Mouse (Mus musculus): ENCODE data around the gene Usp6nl. TPM values are rescaled to one million over a fixed set of nuclear protein-coding genes. Genes with fewer than 3 reads are reported as not detected.

Gene Usp6nl
- total RNA-seq, 2 experiments from 2014 or later, result 6.3 to 6.7 TPM

DNA sequence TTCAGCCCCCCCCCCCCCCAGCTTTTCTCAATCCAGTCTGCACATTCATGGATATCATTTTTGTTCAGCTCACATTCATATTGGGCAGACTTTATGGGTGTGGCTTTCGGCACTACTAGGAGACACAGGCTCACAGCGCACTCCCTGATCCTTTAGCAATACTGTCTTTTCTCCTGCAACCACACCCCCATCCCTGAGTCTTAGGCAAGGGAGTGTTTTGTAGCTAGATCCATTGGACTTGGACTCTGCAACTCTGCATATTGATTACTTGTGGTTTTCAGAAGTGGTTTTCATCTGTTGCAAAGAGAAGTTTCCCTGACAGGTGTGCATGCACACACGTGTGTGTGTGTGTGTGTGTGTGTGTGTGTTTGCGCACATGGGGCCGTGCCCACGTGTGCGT is 41.5 kb downstream of the Usp6nl start:
- intact Hi-C loops (cut with DNase I), result no loop called here
- DNase-seq (ENCODE audit: low spot score), result no peak

DNA sequence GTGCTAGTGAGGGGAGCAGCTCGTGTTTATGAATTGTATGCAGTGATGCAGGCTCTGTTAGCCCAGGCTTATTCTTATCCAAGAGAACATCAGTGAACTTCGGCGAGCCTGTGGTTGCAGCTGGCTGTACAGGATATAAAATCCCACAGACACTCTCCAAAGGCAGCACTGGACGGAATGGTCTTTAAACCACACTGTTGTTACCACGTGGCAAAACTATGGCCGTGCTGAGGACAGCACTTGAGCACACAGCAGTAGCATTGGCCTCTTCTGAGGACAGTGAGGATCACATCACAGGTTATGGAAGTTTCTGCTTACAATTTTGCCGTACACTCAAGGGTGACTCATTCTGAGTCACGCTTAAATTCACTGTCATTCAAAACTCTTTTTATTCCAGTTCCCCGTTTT is 44.1 kb downstream of the Usp6nl start:
- intact Hi-C loops (cut with DNase I), result no loop called here
- no peak for DNase-seq (ENCODE audit: low spot score)

DNA sequence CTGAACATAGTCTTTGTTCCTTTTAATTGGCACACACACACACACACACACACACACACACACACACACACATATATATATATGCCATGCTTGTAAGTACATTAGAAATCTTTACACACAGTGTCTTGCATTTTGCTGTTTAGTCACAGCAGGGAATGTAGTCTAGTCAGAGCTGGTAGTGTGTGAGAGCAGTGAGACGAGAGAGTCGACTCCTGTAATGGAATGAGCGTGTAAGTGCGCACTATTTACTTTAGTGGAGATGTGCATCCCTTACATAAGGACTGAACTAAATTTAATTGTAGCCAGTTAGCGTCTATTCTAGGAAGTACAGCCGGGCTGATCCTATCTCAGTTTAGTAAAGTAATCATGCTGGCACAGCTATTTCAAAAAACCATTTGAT is 44.5 kb downstream of the Usp6nl start:
- intact Hi-C loops (cut with DNase I), result no loop called here
- no peak for DNase-seq (ENCODE audit: low spot score)

DNA sequence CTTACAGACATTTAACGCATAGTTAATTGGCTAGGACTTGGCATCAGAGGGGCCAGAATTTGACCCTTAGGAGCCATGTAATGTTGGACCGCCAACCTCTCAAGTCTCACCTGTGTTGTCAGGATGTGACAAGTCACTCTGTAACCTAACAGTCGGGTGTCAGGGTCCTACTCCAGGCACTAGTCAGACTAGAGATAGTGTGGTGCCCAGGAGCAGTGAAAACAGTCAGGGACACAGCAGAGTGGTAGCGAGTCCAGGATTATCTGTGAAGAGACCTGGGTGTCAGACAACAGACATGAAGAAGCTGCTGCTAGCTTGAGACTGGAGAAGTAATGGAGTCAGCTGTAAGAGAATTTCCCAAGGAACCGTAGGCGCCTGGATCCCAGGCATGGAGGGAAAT is 45.0 kb downstream of the Usp6nl start:
- intact Hi-C loops (cut with DNase I), result no loop called here

DNA sequence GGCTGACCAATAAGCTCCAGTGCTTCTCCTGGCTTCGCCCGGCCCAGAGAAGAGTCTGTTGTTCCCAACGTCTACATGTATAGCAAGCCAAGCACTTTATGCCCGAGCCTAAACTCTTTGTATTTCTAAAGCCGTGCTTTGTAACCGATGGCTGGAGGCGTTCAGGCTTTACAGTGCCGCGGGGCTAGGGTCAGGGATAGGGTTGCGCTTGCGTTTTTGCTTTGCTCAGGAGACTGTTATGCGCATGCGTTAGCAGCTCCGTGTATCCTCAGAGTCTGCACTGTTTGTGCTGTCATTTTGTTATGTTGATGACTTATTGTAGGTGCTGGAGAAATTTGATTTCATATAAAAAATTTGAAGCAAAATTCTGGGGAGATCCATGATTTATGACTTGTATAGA is 51.7 kb downstream of the Usp6nl start:
- intact Hi-C loops (cut with DNase I), result no loop called here

More for the DNA sequence above, 45.0 kb downstream of the Usp6nl start:
- DNase-seq (ENCODE audit: low spot score), result no peak

DNA sequence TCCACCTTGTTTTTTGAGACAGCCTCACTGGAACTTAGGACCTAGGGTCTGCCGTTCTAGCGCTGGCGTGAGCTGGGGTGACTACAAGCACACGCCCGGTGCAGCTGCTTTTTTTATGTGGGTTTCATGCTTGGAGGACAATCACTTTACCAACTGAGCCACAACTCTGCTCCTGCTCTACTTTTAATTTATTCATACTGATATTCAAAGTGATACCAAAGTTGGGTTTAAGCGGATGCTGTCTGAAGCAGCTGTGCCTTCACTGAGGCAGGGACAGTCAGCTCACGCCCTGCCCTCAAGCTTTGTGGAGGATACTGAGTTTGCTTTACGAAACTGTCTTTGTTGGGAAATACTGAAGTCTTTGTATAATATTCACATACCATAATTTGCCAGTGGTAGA is 53.6 kb downstream of the Usp6nl start:
- intact Hi-C loops (cut with DNase I), result no loop called here
- no peak for DNase-seq (ENCODE audit: low spot score)

More for the DNA sequence above, 51.7 kb downstream of the Usp6nl start:
- no peak for DNase-seq (ENCODE audit: low spot score)

DNA sequence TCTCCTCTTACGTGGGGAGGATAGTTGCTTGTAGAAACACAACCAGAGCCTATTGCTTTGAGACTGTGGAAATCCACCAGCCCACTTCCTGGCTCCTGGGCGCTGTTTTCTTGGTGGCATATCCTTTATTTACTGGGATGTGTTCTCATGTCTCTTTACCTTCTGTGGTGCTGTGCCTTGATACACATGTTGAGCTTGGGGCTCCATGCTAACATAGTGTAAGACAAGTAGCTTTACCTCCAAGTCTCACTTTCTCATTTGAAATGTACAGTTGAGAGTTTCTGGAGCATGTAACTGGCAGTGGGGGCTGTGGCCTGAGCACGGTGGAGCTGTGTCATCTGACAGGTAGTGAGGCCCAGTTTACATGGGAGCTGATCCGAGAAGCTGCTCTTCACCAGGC is 54.5 kb downstream of the Usp6nl start:
- intact Hi-C loops (cut with DNase I), result no loop called here
- no peak for DNase-seq (ENCODE audit: low spot score)

DNA sequence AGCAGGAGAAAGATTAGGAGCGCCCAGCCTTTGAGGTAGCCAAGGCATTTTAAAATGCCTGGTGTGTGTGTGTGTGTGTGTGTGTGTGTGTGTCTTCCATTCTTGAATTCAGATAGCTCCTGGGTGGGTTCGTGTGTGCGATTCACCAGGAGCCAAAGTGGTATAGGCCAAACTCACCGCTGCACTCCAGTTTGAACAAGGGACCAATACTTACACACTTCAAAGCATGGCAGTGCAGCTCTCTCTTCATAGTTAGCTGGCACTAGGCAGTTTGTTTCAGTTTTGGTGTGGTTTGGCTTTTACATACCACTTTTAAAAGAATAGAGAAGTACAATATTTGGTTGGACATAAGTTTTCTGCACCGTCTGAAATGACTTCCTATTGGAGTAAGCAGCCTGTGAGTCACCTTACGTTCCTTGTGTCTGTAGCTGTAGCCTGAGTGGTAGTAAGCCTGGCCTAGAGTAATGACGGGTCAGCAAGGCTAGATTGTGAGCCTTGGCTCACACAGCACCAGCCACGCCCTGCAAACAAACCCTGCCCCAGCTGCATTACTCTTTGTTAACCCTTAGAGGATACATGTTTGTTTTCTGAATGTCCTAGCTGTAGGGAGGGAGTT is 56.2 kb downstream of the Usp6nl start:
- intact Hi-C loops (cut with DNase I), result no loop called here

DNA sequence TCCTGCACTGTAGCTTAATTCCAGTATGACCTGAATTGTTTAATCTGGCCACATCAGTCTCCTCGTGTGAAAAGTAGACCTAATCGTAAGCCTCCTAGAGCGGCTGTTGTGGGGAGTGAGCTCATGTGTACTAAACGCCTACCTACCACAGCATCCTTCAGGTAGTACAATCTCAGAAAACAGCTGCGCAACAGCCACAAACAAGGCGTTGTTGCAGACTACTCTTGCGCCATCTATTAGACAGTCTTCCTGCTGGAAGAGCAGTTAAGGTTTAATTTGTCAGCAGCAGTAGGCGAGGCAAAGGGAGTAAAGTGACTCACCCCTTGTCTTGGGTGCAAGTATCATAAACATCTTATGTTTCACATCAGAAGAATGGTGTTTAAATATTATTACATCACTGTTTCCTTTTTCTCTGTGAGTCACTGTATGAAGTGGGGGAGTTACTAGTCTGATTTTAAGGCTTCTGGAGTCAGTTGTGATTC is 57.3 kb downstream of the Usp6nl start:
- intact Hi-C loops (cut with DNase I), result no loop called here
- no peak for DNase-seq (ENCODE audit: low spot score)

More for the DNA sequence above, 56.2 kb downstream of the Usp6nl start:
- no peak for DNase-seq (ENCODE audit: low spot score)

DNA sequence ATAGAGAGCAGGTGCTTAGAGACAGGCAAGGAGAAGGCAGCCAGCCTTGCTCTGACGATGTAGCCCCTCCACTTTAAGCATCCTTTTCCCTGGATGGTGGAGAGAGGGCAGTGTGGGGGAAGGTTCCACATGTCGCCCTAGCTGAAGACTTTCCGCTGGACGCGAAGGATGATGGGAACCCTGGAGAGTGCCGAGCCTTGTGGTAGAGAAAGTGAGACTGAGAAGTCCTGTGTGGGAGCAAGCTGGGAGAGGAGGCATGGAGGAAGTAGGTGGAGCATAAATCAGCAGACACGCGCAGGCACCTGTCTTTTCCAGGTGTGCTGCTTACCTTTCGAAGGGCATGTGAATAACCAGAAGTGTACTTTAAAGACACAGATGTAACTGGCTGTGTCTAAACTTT is 57.9 kb downstream of the Usp6nl start:
- intact Hi-C loops (cut with DNase I), result no loop called here
- no peak for DNase-seq (ENCODE audit: low spot score)

DNA sequence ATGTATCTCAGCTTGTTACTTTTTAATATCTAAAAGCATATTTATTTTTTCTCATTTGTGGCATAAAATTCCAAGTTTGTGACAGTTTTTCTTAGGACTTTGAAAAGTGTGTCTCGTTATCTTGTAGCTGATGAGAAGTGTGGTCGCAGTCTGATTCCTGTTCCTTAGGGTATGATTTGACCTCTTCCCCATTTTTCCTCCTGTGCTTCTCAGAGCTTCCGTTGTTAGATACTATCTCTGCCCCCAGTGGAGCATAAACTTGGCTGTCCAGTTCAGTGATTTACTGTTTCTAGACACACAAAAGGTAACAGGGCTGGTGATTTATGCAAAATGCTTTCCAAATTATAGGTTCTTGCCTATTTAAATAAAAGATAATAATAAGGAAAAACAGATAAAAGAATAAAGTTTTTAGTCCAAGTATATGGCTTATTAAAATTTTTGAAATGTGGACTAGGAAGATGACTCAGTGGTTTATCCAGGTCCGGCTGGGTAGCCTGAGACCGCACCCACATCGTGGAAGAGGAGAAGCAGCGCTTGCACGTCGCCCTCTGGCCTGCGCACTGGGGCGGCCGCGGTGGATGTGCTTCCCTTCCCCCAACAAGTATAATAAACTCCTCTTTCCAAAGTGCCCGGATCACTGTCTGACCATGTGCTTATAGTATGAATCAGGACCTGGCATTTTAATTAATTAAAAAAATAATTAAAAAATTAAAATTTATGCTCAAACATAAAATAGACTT is 62.1 kb downstream of the Usp6nl start:
- intact Hi-C loops (cut with DNase I), result no loop called here
- no peak for DNase-seq (ENCODE audit: low spot score)

DNA sequence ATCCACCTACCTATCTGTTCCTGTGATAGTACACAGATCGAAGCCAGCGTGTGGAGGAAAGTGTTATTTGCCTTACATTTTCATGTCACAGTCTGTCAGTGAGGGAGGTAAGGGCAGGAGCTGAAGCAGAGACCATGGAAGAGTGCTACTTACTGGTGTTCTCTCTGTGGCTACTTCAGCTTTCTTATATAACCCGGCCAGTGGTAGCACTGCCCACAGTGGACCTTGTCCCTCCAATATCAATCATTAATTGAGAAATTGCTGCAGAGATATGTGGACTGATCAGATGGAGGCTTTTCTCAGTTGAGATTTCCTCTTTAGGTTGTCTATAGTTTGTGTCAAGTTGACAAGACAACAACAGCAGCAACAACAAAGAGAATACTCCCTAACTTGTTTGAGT is 66.7 kb downstream of the Usp6nl start:
- intact Hi-C loops (cut with DNase I), result no loop called here
- DNase-seq (ENCODE audit: low spot score), result no peak

DNA sequence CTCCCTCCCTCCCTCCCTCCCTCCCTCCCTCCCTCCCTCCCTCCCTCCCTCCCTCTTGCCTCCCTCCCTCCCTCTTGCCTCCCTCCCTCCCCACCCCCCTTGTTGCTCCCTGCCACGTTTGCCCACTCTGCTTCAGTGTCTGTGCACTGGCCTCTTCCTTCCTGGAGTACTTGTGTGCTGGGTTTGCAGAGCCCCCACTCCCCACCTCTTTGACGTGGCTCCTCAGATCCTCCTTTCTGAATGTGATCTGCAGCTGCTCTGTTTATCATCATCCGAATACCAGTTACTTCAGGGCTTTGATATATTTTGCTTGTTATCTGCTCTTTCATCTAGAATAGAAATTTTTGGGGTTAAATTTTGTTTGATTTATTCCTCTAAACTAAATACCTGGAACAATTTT is 68.8 kb downstream of the Usp6nl start:
- DNase-seq (ENCODE audit: low spot score), result no peak

DNA sequence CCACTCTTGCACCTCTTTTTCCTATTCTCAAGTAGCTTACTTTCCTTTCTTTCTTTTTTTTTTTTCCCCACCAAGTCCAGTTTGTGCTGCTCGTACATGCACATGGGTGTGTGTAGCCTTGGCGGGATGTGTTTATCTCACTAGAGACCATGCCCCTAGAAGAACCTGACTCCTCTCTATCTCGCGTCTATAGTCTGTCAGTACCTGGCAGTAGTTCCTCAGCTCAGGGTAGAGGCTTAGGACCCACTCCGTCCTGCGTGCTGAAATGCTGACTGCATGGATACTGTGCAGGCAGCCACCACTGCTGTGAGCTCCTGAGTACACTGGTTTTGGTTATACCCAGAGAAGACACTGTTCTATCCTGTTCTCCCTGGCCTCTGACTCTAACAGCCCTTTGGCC is 69.5 kb downstream of the Usp6nl start:
- DNase-seq (ENCODE audit: low spot score), result no peak
- intact Hi-C loops (cut with DNase I), result no loop called here

More for the DNA sequence above, 68.8 kb downstream of the Usp6nl start:
- intact Hi-C loops (cut with DNase I), result no loop called here

DNA sequence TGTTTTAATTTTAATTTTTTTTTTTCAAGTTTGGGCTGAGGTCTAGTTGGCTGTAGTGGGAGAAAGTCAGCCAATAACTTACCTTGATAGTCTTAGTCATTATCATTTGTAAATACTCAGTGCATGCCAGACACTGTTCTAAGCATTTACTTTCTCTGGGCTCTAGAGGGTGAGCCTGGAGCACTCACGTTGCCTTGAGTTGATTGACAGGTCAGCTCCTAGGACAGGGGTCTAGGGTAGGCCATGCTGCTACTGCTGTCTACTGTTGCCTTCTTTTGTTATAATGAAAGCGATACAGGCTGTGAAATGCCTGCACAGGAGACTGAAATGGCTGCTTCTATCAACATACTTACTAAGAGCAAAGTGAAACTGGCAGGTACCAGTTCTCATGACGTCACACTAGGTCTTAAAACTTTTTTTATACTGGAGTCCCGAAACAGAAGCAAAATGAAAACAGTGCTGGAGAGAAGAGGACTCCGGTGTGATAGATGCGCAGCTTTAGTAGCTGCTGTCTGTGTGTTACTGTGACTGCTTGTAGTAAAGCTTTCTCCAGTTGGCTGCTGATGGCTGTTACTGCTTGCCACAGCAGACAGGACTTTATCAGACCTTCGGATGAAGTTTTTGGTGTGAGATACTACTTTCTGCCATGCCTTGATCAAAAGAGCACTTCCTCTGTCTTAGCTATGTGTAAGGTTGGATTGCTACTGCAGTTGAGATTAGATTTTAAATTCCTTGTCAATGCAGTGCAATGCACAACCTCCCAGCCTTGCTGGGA is 73.6 kb downstream of the Usp6nl start:
- DNase-seq (ENCODE audit: low spot score), result no peak

DNA sequence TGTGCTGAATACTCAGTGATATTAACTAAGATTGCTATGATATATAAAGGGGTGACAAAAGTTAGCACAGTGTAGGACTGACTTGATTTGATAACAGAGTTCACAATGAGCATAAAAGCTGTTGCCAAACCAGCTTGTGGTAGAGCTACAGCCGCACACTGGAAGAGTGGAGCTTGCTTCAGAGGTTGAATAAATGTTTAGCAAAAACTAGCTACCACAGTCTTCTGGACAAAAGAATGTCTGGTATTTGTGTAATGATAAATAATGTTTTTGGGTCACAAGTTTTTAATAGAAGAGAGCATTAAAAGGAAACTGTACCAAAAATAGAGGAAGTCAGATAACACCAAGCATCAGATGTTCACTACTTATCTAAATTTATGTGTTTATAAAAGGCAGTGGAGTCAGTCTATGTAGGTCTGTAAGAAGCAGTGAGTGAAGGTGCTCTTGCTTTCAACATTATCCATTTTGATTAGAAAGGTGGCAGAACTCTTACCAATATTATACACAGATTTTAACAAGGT is 74.2 kb downstream of the Usp6nl start:
- DNase-seq (ENCODE audit: low spot score), result no peak
- intact Hi-C loops (cut with DNase I), result no loop called here

More for the DNA sequence above, 73.6 kb downstream of the Usp6nl start:
- intact Hi-C loops (cut with DNase I), result no loop called here

DNA sequence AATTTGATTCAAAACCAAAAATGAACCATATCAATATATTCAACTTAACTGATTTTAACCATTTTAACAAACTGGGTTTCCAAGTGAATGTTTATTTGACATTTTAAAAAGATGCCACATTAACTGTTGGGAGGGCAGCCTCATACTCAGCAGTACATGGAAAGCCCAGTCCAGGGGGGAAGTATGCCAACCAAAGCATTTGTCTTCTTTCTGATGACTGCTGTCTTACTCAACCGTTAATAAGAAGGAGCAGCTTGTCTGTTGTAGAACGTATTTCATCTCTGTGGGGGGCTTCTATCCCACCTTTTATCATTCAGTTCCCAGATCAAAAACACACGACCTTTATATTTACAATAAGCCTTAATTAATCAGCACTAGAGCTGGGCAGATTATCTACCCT is 74.7 kb downstream of the Usp6nl start:
- intact Hi-C loops (cut with DNase I), result no loop called here
- DNase-seq (ENCODE audit: low spot score), result no peak

DNA sequence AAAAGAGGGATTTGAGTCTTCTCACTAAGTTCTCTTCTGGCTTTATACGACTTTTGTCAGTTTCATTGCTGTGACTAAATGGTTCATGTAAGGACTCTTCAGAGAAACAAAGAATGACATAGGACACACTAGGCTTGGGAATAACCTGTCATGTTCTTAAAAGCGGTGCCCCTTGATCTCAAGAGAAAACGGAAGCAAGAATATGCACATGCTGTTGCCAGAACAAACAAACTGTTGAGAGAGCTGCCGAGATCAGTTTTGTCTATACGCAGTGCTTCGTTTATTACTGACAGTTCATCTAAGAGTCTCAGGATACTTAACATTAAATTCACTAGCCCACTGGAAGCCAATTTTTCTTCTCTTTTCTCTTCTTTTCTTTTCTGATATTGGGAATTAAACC is 76.4 kb downstream of the Usp6nl start:
- no peak for DNase-seq (ENCODE audit: low spot score)
- intact Hi-C loops (cut with DNase I), result no loop called here

DNA sequence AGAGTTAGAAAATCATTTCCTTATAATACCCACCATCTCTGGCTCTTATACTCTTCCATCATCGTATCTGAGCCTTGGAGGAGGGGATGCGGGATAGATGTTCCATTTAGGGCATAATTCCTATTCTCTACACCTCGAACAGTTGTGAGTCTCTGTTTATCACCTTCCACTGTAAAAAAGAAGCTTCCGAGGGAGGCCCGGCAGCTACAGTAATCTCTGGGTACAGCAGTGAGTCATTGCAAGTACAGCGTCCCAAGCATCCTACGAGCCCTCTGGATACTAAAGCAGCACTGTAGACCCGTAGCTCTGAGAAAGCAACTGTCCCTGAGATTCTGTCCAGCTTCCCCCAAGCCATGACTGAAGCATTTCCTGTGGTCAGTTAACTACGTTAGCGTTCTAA is 78.6 kb downstream of the Usp6nl start:
- no peak for DNase-seq (ENCODE audit: low spot score)
- intact Hi-C loops (cut with DNase I), result loop anchor here (10.0 kb wide), 1 partner anchor 406 kb away; no protein-coding TSS in a partner anchor

DNA sequence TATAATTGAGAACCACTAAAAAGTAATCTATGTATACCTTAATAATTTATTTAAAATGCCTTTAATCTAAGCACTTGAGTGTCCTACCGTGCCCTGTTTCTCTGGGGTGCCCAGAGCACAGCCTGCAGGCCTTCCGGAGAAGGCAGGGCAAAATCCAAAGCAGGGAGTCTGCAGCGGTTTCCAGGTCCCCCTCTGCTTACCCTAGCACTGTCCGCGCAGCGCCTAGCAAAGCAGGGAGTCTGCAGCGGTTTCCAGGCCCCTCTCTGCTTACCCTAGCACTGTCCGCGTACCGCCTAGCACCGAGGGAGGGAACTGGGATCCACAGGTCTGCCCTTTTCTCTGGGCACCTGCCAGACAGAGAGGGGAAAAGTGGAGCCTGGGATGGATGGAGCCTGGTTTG is 80.9 kb downstream of the Usp6nl start:
- intact Hi-C loops (cut with DNase I), result loop anchor here (10.0 kb wide), 1 partner anchor 409 kb away; no protein-coding TSS in a partner anchor
- DNase-seq (ENCODE audit: low spot score), result no peak

Data from heart, postnatal 25 days (tissue).